Mouse (Mus musculus) NIH3T3 (cell line): ENCODE data around the gene Naxe.

Source experiments
- DNase-seq: peaks from one replicate; pipeline ENCODE4 v3.0.0-alpha.2; 2012; ENCODE audit warnings: low read depth

Naxe gene

DNA sequence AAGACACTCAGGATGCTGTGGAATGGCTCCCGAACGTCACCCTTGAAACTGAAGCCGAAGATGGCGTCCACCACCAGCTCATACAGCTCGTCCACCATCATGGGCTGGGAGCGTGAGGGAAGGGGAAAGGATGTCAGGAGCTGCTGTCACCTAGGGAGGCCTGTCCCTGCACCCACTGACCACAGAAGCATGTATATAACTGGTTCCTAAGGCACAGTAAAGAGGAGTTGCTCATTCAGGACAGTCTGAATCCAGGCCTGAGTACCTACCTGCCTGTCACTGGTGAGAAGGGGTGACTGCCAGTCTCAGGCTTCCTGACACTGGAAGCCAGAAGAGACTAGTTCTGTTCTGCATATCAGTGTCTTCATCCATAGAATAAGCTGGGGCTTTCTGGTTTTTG lies 1.3 kb downstream of the Naxe start:
- DNase-seq, result no peak

GRCm38 (mm10) chr3:88049532-88049931 lies 8.8 kb downstream of the Naxe start:
- DNase-seq, result no peak

GRCm38 (mm10) chr3:88042661-88043421 lies 15.5 kb downstream of the Naxe start, which contains the start of gene Gpatch4:
Gene Gpatch4 (plus strand): TSS chr3:88043108.
- peak; percentile 97 for DNase-seq

DNA sequence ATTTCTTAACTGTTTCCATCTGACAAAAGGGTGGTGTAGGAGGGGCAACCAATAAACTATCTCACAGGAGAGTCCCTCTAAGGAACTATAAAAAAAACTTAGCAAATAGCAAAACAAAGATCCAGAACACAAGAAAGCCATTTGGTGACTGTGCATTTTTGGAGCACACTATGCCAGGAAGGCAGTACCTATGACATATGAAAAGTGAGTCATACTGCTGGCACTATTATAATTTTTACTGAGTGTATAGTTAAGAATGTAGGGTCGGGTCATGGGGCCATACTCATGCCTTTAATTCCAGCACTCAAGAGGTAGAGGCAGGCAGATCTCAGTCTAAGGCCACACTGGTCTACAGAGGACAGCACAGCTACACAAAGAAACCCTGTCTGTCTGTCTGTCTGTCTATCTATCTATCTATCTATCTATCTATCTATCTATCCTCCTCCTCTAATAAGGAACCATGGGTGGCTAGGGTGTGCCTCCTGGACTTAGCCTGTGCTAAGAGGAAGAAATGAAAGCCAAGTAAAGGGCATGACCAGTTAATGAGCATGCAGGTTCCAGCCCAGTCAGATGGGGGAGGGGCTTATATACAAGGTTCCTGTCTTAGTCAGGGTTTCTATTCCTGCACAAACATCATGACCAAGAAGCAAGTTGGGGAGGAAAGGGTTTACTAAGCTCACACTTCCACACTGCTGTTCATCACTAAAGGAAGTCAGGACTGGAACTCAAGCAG lies 22.6 kb downstream of the Naxe start:
- DNase-seq, result peak; percentile 54

GRCm38 (mm10) chr3:88033506-88033905 lies 24.8 kb downstream of the Naxe start:
- no peak for DNase-seq

DNA sequence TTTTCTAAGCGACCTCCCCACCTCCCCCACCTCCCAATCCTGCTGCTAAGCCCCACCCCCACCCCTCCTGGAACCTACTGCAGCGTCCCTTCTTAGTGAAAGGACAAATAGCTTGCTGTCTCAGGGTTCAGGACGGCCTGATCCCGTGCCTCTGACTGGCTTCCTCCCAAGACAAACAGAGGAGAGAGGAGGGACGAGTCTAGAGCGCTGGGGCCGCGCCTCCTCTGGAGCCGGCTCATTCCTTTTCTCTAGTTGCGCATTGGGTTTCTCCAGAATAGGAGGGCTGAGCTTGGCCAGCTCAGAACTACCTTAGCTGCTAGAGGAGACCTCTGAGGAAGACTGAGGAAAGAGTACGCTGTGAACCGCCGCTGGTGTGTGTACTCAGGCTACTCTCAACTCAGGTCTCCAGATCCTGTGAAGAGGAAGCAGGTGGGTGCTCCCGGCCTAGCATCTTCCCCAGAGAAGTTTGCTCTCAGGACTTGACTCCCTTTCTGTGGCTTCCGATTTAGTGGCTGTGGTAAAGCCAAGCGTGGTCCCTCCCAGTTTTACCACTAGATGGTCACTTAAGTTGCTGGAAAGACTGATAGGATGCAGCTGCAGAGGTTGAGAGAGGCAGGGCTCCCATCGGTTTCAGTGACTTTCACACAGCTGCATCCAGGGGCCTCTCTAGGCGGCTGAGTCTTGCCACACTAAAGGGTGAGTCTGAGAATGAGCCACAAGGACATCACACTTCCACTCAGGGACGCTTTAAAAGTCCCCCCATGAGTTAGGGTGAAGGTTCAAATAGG lies 27.5 kb downstream of the Naxe start:
- peak; percentile 63 for DNase-seq

- DNase-seq, result peak; percentile 54
Measured at GRCm38 (mm10) chr3:88027434-88028186, 30.7 kb downstream of the Naxe start, which contains the start of gene Hapln2. Gene Hapln2 (minus strand): TSS chr3:88027583.

DNA sequence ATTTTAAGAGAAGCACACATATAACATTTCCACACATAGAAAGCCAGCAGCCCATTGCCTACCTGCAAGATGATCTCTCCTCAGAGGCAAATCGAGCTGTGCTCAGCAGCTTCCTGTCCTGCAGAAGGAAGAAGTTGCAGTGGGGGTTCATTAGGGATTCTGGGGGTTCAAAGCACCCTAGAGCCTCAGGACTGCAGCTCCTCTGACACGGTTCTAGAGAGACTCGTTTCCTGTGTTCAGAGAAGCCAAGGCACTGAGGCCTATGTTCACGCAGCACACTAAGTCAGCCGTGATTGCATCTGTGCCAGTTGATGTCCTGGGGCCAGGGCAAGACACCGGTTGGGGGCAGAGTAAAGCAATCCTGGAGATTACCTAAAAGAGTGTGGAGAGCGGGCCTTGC lies 31.5 kb downstream of the Naxe start:
- DNase-seq, result no peak

DNA sequence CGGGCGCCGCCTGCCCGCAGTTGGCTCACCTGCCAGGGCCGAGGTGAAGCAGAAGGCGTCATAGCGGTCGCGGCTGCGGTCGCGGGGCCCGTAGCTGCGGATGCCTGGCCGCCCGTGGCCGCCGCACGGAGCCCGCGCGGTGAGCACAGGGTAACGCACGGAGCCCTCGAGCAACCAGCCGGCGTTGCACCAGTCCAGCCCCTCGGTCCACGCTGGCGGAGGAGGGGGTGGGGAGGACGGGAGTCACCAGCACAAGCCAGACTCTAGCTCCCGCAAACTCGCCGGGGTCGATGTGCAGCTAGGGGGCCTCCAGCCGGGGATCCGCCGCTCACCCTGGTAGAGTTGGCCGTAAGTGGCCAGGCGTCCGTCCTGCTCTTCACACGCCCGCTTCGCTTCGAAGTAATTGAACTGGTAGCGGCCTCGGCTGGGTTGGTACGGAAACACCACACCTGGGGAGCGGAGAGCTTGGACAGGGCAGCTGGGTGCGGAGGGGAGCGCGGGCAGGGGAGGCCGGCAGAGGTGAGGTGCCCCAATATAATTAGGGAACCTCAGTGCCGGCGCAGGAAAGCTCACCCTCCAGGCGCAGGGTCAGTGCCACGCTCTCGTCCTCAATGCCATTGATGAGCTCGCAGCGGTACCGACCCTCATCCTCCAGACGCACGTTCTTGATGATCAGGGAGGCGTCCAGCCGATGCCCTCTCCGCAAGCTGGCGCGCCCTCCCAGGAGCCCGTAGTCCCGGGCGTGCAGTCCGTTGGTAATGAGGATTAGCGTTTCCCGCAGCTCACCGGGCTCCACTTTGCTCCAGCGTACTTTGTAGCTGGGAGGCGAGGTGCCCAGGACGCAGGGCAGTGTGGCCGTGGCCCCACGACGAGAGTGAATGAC lies 34.9 kb downstream of the Naxe start:
- no peak for DNase-seq

- peak; percentile 17 for DNase-seq
Measured at GRCm38 (mm10) chr3:88022322-88023191, 35.7 kb downstream of the Naxe start.

DNA sequence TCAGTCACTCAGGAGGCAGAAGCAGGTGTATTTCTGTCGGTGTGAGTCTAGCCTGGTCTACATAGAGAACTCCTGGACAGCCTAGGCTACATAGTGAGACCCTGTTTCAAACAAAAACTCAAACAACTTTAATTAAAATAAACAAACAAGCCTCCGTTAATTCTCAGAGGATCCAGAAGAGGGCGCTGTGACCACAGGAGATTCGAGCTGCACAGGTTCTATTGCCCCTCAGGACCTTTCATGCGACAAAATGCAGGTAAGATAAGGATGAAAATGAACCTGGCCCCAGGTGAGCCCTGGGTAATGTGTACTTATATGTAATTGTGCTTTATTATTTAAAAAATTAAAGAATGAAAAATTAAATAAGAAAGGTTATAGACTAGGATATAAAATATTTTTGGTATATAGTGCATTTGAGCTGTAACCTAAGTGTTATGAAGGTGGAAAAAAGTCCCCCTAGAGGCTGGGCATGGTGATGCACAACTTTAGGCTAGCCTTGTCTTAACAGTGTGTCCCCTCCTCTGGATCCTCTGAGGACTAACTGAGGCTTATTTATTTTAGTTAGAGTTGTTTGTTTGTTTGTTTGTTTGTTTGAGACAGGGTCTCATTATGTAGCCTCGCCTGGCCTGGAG lies 47.5 kb downstream of the Naxe start:
- peak; percentile 61 for DNase-seq
